Mouse (Mus musculus) MEL-GATA-1-ER (cell line): Measurements from ENCODE around the gene Gna15.

Experiments used
- DNase-seq: peaks from one replicate; pipeline ENCODE4 v3.0.0-alpha.2; 2012; ENCODE audit warnings: low read depth; ENCODE audit errors: extremely low read depth

Gene Gna15

GRCm38 (mm10) chr10:81495616-81496263, 28.3 kb downstream of the Gna15 start:
- DNase-seq: no peak

- no peak for DNase-seq
Observed at GRCm38 (mm10) chr10:81495151-81495550, 28.9 kb downstream of the Gna15 start.

GRCm38 (mm10) chr10:81494260-81495041, 29.6 kb downstream of the Gna15 start:
- DNase-seq: no peak

GRCm38 (mm10) chr10:81493601-81494220, 30.3 kb downstream of the Gna15 start:
- no peak for DNase-seq

GRCm38 (mm10) chr10:81492606-81493240, 31.3 kb downstream of the Gna15 start:
- no peak for DNase-seq

- DNase-seq: no peak
Observed at GRCm38 (mm10) chr10:81491018-81491417, 33.0 kb downstream of the Gna15 start.

- DNase-seq: no peak
Observed at GRCm38 (mm10) chr10:81489941-81490340, 34.1 kb downstream of the Gna15 start.

- no peak for DNase-seq
Observed at GRCm38 (mm10) chr10:81488081-81488480, 35.9 kb downstream of the Gna15 start.

GRCm38 (mm10) chr10:81486496-81486895, 37.5 kb downstream of the Gna15 start:
- DNase-seq: no peak

GRCm38 (mm10) chr10:81485479-81486018, 38.5 kb downstream of the Gna15 start:
- DNase-seq: no peak

GRCm38 (mm10) chr10:81485060-81485449, 39.0 kb downstream of the Gna15 start:
- no peak for DNase-seq

GRCm38 (mm10) chr10:81484441-81485059, 39.5 kb downstream of the Gna15 start:
- DNase-seq: no peak

GRCm38 (mm10) chr10:81483983-81484382, 40.0 kb downstream of the Gna15 start:
- DNase-seq: no peak

- DNase-seq: no peak
Observed at GRCm38 (mm10) chr10:81482533-81482889, 41.5 kb downstream of the Gna15 start, which contains the start of gene Celf5. Celf5 (minus strand) TSS chr10:81482709.

GRCm38 (mm10) chr10:81481605-81482532, 42.2 kb downstream of the Gna15 start:
- DNase-seq: no peak

- DNase-seq: no peak
Observed at GRCm38 (mm10) chr10:81474461-81474860, 49.6 kb downstream of the Gna15 start.

GRCm38 (mm10) chr10:81473003-81473451, 51.0 kb downstream of the Gna15 start:
- no peak for DNase-seq

- no peak for DNase-seq
Observed at GRCm38 (mm10) chr10:81472403-81473002, 51.5 kb downstream of the Gna15 start.

GRCm38 (mm10) chr10:81470454-81470853, 53.6 kb downstream of the Gna15 start:
- DNase-seq: no peak

- DNase-seq: no peak
Observed at GRCm38 (mm10) chr10:81469253-81469652, 54.8 kb downstream of the Gna15 start.
